Mouse (Mus musculus) induced T-regulatory cell, adult 2 months (primary cell): ENCODE data around the gene Gm48552.

ENCODE experiments used
- DNase-seq: peaks from one replicate; pipeline ENCODE4 v3.0.0-alpha.2; 2012; ENCODE audit warnings: low read depth

The Gm48552 gene

GRCm38 (mm10) chr10:81406504-81407440 lies 18.0 kb downstream of the Gm48552 start:
- DNase-seq: no peak

- peak; percentile 85 for DNase-seq
These were observed 19.0 kb downstream of the Gm48552 start for GRCm38 (mm10) chr10:81407539-81408423.

- no peak for DNase-seq
These were observed 19.6 kb downstream of the Gm48552 start for GRCm38 (mm10) chr10:81408424-81408729.

- DNase-seq: peak; percentile 88
These were observed 20.1 kb downstream of the Gm48552 start for GRCm38 (mm10) chr10:81408871-81409291.

GRCm38 (mm10) chr10:81409330-81409729 lies 20.5 kb downstream of the Gm48552 start:
- DNase-seq: peak; percentile 52

GRCm38 (mm10) chr10:81410350-81410749 lies 21.5 kb downstream of the Gm48552 start:
- DNase-seq: no peak

- no peak for DNase-seq
These were observed 22.2 kb downstream of the Gm48552 start for GRCm38 (mm10) chr10:81410981-81411380.

GRCm38 (mm10) chr10:81411471-81412400 lies 22.9 kb downstream of the Gm48552 start:
- DNase-seq: no peak

GRCm38 (mm10) chr10:81412586-81413309 lies 23.9 kb downstream of the Gm48552 start:
- DNase-seq: no peak

GRCm38 (mm10) chr10:81413310-81414261 lies 24.8 kb downstream of the Gm48552 start:
- no peak for DNase-seq

- no peak for DNase-seq
These were observed 25.9 kb downstream of the Gm48552 start for GRCm38 (mm10) chr10:81414682-81415081.

GRCm38 (mm10) chr10:81415146-81415545 lies 26.3 kb downstream of the Gm48552 start:
- no peak for DNase-seq

- DNase-seq: no peak
These were observed 26.9 kb downstream of the Gm48552 start for GRCm38 (mm10) chr10:81415549-81416310.

- DNase-seq: peak; percentile 45
These were observed 27.9 kb downstream of the Gm48552 start for GRCm38 (mm10) chr10:81416581-81417226.

- no peak for DNase-seq
These were observed 28.7 kb downstream of the Gm48552 start for GRCm38 (mm10) chr10:81417227-81418215.

- DNase-seq: no peak
These were observed 29.6 kb downstream of the Gm48552 start for GRCm38 (mm10) chr10:81418216-81419070.
